Mouse (Mus musculus): ENCODE measurements around the gene Eps8l2. TPM values are rescaled to one million over a fixed set of nuclear protein-coding genes. Genes with fewer than 3 reads are reported as not detected.

The Eps8l2 gene
- polyA plus RNA-seq, 1 experiment from 2014 or later: 234 TPM

DNA sequence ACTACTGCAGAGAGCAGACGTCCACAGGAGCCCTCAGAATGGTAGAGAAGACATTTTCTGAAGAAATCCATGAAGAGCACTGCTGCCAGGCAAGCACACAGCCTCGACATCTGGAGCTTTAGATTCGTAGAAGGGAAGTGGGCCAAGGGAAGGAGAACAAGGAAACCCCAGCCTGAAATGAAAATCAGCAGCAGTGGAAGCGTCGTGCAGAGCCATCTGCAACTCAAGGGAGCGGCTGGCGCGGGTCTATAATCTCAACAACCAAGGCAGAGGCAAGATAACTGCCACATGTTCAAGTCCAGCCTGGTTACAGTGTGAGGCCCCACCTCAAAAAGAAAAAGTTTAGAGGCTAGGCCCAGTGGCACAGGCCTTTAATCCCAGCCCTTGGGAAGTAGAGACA lies 23.6 kb upstream of the Eps8l2 start:
- 0 out of 2 replicates have a peak overlapping the region, but pooled peaks have one; percentile 24 for H3K27ac ChIP-seq (ENCODE audit: low read depth, low read length)
- H3K4me2 ChIP-seq (replicated peaks; ENCODE audit: low read depth): no peak overlapping the region
- H3K27me3 ChIP-seq (replicated peaks; ENCODE audit: control insufficient read depth, insufficient read depth, low read length): no peaks in the 10 kb centered on the region
- H3K9me3 ChIP-seq (ENCODE audit: control insufficient read depth): no peaks in the 10 kb centered on the region
- H3K36me3 ChIP-seq (ENCODE audit: control insufficient read depth, insufficient read depth): peaks cover 64% of the 10 kb centered on the region
- no peak overlapping the region for H3K4me3 ChIP-seq (ENCODE audit: low read depth, low read length)
- H3K4me1 ChIP-seq (replicated peaks; ENCODE audit: control insufficient read depth, insufficient read depth, low read length): no peaks in the 10 kb centered on the region
- no peak for ATAC-seq
- no peak overlapping the region for H3K9ac ChIP-seq (ENCODE audit: low read depth, low read length)
- TF ChIP-seq CTCF (IDR thresholded peaks at IDR 0.05; ENCODE audit: low read depth): no peak
- WGBS: 80% methylated on average over 8 of the region's 8 CpGs

DNA sequence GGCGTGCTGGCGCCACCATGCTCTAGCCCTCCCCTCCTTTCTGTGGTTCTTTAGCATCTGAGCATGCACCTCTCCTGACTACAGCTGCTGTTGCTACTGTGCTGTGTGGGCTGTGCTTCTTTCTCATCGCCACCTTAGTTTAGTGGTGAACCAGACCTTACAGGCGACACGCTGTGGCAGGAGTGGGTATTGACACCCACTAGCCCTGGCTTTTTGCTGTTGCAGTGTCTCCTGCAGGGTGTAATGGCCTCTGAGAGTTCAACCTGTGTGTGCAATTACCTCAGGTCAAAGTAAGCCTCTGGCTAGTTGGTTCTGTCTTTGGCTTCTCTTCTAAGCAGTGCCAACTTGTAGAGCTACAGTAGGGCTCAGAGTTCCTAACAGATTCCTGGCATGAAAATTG lies 22.7 kb upstream of the Eps8l2 start:
- H3K4me2 ChIP-seq (replicated peaks; ENCODE audit: low read depth): no peak overlapping the region
- peak; percentile 75 for ATAC-seq
- H3K27ac ChIP-seq (ENCODE audit: low read depth, low read length): 0 out of 2 replicates have a peak overlapping the region, but pooled peaks have one; percentile 73
- H3K9me3 ChIP-seq (ENCODE audit: control insufficient read depth): no peaks in the 10 kb centered on the region
- no peak overlapping the region for H3K4me3 ChIP-seq (ENCODE audit: low read depth, low read length)
- peak; percentile 82 for TF ChIP-seq CTCF (IDR thresholded peaks at IDR 0.05; ENCODE audit: low read depth)
- H3K36me3 ChIP-seq (ENCODE audit: control insufficient read depth, insufficient read depth): peaks cover 64% of the 10 kb centered on the region
- H3K27me3 ChIP-seq (replicated peaks; ENCODE audit: control insufficient read depth, insufficient read depth, low read length): no peaks in the 10 kb centered on the region
- H3K9ac ChIP-seq (ENCODE audit: low read depth, low read length): no peak overlapping the region
- 65% methylated on average over 5 of the region's 5 CpGs for WGBS
- H3K4me1 ChIP-seq (replicated peaks; ENCODE audit: control insufficient read depth, insufficient read depth, low read length): no peaks in the 10 kb centered on the region

DNA sequence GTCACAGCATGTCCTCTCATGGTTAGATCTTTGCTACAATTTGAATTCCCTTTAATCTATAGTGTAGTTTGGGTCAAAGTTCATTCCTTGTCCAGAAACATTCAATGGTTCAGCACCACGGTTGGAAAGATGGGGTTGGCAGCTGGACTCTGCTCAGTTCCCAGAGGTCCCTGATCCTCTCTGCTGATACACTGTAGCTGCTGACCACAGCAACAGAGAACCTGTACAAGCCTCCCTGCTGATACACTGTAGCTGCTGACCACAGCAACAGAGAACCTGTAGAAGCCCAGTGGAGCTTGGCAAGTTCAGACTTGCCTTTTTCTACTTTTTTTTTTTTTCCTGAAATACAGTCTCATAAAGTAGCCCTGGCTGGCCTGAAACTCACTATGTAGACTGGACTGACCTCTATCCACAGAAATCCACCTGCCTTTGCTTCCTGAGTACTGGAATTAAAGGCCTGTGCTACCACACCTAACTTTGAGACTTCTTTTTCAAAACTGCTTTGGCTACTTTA lies 21.0 kb upstream of the Eps8l2 start:
- 43% methylated on average over 1 of the region's 1 CpGs for WGBS
- Histone ChIP-seq H3K9ac (ENCODE audit: low read depth, low read length) (no peak overlapping the region), H3K4me3 (ENCODE audit: low read depth, low read length) (no peak overlapping the region), H3K4me1 (replicated peaks; ENCODE audit: control insufficient read depth, insufficient read depth, low read length) (no peaks in the 10 kb centered on the region), H3K36me3 (ENCODE audit: control insufficient read depth, insufficient read depth) (peaks cover 65% of the 10 kb centered on the region), H3K27me3 (replicated peaks; ENCODE audit: control insufficient read depth, insufficient read depth, low read length) (no peaks in the 10 kb centered on the region), H3K9me3 (ENCODE audit: control insufficient read depth) (no peaks in the 10 kb centered on the region), H3K4me2 (replicated peaks; ENCODE audit: low read depth) (no peak overlapping the region), H3K27ac (ENCODE audit: low read depth, low read length) (peak overlapping the region; percentile 73)
- ATAC-seq: peak; percentile 87
- no peak for TF ChIP-seq CTCF (IDR thresholded peaks at IDR 0.05; ENCODE audit: low read depth)

DNA sequence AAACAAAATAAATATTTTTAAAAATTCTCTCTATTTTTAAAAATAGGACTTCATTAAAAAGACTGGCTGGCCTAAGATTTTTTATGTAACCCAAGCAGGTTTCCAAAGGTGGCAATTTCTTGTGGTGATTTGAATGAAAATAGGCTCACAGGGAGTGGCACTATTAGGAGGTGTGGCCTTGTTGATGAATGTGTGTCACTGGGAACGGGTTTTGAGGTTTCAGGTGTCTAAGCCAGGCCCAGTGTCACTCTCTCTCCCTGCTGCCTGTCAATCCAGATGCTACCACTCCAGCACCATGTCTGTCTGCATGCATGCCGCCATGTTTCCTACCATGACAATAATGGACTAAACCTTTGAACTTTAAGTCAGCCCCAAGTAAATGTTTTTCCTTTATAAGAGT lies 19.2 kb upstream of the Eps8l2 start:
- Histone ChIP-seq H3K9ac (ENCODE audit: low read depth, low read length) (no peak overlapping the region), H3K36me3 (ENCODE audit: control insufficient read depth, insufficient read depth) (peaks cover 64% of the 10 kb centered on the region), H3K9me3 (ENCODE audit: control insufficient read depth) (no peaks in the 10 kb centered on the region), H3K4me1 (replicated peaks; ENCODE audit: control insufficient read depth, insufficient read depth, low read length) (no peaks in the 10 kb centered on the region), H3K27ac (ENCODE audit: low read depth, low read length) (no peak overlapping the region), H3K4me3 (ENCODE audit: low read depth, low read length) (no peak overlapping the region), H3K27me3 (replicated peaks; ENCODE audit: control insufficient read depth, insufficient read depth, low read length) (no peaks in the 10 kb centered on the region), H3K4me2 (replicated peaks; ENCODE audit: low read depth) (no peak overlapping the region)
- ATAC-seq: no peak
- WGBS: 72% methylated on average over 2 of the region's 2 CpGs
- TF ChIP-seq CTCF (IDR thresholded peaks at IDR 0.05; ENCODE audit: low read depth): no peak

DNA sequence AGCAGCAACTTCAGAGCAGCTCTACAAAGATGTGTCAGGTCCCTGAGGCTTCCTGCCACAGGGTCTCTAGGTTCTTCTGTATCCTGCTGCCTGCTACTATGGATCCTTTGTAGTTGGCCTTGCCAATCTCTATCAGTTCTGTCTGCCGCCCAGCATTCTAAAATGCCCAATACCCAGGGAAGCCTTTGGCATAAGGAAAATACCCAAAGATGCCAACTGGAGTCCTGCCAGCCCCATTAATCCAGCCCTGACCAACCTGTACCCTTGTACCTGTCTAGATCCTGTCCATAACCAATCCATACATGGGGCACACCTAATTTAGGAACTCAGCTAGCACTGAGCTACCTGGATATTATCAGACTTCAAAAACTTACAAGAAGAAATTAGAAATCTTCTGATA lies 14.0 kb upstream of the Eps8l2 start:
- Histone ChIP-seq H3K27me3 (replicated peaks; ENCODE audit: control insufficient read depth, insufficient read depth, low read length) (no peaks in the 10 kb centered on the region), H3K9ac (ENCODE audit: low read depth, low read length) (0 out of 2 replicates have a peak overlapping the region, but pooled peaks have one; percentile 17), H3K4me1 (replicated peaks; ENCODE audit: control insufficient read depth, insufficient read depth, low read length) (peaks cover 14% of the 10 kb centered on the region), H3K27ac (ENCODE audit: low read depth, low read length) (no peak overlapping the region), H3K4me2 (replicated peaks; ENCODE audit: low read depth) (no peak overlapping the region), H3K36me3 (ENCODE audit: control insufficient read depth, insufficient read depth) (peaks cover 46% of the 10 kb centered on the region), H3K9me3 (ENCODE audit: control insufficient read depth) (no peaks in the 10 kb centered on the region), H3K4me3 (ENCODE audit: low read depth, low read length) (no peak overlapping the region)
- no peak for TF ChIP-seq CTCF (IDR thresholded peaks at IDR 0.05; ENCODE audit: low read depth)
- no peak for ATAC-seq
- 79% methylated on average over 1 of the region's 1 CpGs for WGBS

DNA sequence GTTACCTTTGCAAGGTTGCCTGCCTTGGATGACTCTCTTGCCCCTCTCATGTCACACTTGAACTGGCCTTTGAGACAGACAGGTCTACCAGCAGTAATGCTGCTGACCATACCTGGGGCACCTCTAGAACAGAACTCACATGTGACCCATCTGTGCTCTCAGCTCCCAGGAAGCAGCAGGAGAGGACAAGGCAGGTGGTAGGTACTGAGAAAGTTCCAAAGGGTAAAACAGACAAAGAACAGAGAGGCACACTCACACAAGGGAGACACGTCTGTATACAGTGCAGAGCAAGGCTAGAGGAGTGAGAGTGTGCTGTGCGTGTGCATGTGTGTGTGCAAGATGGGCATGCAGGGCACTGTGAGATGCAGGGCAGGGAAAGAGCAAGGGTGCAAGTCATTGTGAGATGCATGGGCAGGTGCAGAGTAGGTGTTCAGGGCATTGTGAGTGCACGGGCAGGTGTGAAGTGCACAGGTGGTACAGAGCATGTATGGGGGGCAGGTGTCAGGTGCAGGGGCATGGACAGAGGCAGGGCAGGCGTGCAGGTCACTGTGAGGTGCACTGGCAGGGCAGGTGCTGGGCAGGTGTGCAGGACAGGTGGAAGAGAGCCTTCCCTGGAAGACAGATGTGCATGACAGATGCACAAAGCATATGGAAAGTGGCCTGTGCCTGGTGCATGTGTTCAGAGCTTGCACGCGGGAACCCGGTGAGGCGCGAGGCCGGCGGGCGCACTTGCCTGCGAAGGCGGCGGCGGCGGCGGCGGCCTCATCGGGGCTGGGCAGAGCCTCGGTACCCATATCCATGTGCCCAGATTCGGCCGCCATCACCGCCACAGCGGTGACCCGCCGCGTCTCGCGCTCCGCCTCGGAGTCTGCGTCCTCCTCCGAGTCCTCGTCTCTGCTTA lies 11.9 kb upstream of the Eps8l2 start:
- Histone ChIP-seq H3K27me3 (replicated peaks; ENCODE audit: control insufficient read depth, insufficient read depth, low read length) (no peaks in the 10 kb centered on the region), H3K9ac (ENCODE audit: low read depth, low read length) (peak overlapping the region; percentile 85), H3K36me3 (ENCODE audit: control insufficient read depth, insufficient read depth) (peaks cover 28% of the 10 kb centered on the region), H3K4me3 (ENCODE audit: low read depth, low read length) (peak overlapping the region; percentile 62), H3K9me3 (ENCODE audit: control insufficient read depth) (no peaks in the 10 kb centered on the region), H3K4me2 (replicated peaks; ENCODE audit: low read depth) (peak overlapping the region; percentile 81), H3K27ac (ENCODE audit: low read depth, low read length) (peak overlapping the region; percentile 97), H3K4me1 (replicated peaks; ENCODE audit: control insufficient read depth, insufficient read depth, low read length) (peaks cover 14% of the 10 kb centered on the region)
- ATAC-seq: peak; percentile 12
- WGBS: 4% methylated on average over 32 of the region's 35 CpGs
- no peak for TF ChIP-seq CTCF (IDR thresholded peaks at IDR 0.05; ENCODE audit: low read depth)

Measured in intestine, postnatal 0 days (tissue).